Mouse (Mus musculus): ENCODE data around the gene Rftn1. TPM values are rescaled to one million over a fixed set of nuclear protein-coding genes. Genes with fewer than 3 reads are reported as not detected.

Gene Rftn1
- polyA plus RNA-seq, 1 experiment, result 18.6 TPM

DNA sequence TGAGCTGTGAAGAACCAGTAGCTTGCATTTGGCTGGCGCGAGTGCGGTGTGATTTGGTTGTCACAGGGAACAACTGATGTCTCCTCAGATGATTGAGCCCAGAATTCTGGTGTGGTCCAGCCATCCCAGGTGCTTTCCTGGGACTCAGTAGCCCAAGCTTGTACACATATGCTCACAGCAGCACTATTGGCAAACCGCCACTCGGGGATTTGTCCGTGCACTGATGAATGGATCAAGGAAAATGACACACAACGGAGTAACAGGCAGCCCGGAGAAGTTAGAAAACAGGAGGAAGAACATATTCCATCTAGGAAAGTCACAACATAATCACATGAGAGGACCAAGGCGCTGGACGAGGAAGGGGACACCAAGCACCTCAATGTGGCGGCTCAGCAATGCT is 42.3 kb upstream of the Rftn1 start:
- DNase-seq, result no peak
- H3K27ac ChIP-seq (ENCODE audit: insufficient read depth, low read depth, low read length), result no peak overlapping the region
- H3K36me3 ChIP-seq (ENCODE audit: control insufficient read depth, insufficient read depth, low read length), result no peaks in the 10 kb centered on the region
- no peak overlapping the region for H3K4me3 ChIP-seq (ENCODE audit: insufficient read depth, low read depth, low read length)
- WGBS, result 94% methylated on average over 11 of the region's 11 CpGs
- H3K4me1 ChIP-seq (ENCODE audit: control insufficient read depth, insufficient read depth, low read length), result no peaks in the 10 kb centered on the region
- TF ChIP-seq POLR2A (IDR thresholded peaks at IDR 0.05; ENCODE audit: low read depth, low read length) (no peak), CTCF (conservative IDR thresholded peaks at IDR 0.05; ENCODE audit: insufficient read depth, insufficient read length, low read depth, low read length) (no peak)
- no peaks in the 10 kb centered on the region for H3K27me3 ChIP-seq (replicated peaks; ENCODE audit: control insufficient read depth, insufficient read depth, low read length)

DNA sequence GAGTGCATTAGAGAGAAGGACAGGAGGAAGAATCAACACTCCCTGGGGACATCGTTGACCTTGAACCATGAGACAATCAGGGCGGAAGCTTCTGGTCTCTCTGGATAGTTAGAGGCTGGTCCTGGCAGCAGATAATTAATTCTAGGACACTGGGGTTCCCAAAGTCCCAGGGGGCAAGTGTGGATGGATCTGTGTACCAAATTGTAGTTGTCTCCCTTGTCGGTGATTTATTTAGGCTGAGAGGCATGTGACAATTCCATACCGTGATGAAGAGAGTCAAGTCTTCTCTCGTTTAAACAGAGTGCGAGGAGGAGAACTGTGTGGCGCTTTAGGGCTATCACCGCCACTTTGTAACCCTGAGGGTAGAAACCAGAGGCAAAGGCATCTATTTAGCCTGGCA is 40.7 kb upstream of the Rftn1 start:
- Histone ChIP-seq H3K27ac (ENCODE audit: insufficient read depth, low read depth, low read length) (no peak overlapping the region), H3K4me1 (ENCODE audit: control insufficient read depth, insufficient read depth, low read length) (no peaks in the 10 kb centered on the region), H3K27me3 (replicated peaks; ENCODE audit: control insufficient read depth, insufficient read depth, low read length) (no peaks in the 10 kb centered on the region), H3K36me3 (ENCODE audit: control insufficient read depth, insufficient read depth, low read length) (no peaks in the 10 kb centered on the region), H3K4me3 (ENCODE audit: insufficient read depth, low read depth, low read length) (no peak overlapping the region)
- no peak for DNase-seq
- 84% methylated on average over 8 of the region's 8 CpGs for WGBS
- TF ChIP-seq CTCF (conservative IDR thresholded peaks at IDR 0.05; ENCODE audit: insufficient read depth, insufficient read length, low read depth, low read length), result no peak
- no peak for TF ChIP-seq POLR2A (IDR thresholded peaks at IDR 0.05; ENCODE audit: low read depth, low read length)

DNA sequence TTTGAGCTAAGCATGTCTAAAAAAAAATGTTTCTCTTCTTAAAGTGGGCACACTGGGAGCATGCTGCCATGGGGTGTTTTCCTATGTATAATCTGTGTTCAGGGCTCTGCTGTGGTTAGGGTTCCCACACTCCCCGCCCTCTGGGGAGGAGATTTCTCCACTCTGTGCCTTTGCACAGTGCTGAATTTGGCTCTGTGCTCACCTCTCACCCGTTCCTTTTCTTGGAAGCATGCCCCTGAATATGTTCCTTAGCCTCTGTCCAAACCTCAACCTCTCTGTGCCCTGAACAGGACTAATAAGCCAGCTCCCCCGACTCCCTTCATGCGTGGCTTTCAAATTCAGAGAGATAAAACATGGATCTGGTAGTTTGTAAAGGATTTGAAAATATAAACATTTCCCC is 39.1 kb upstream of the Rftn1 start:
- Histone ChIP-seq H3K4me3 (ENCODE audit: insufficient read depth, low read depth, low read length) (no peak overlapping the region), H3K36me3 (ENCODE audit: control insufficient read depth, insufficient read depth, low read length) (no peaks in the 10 kb centered on the region), H3K27me3 (replicated peaks; ENCODE audit: control insufficient read depth, insufficient read depth, low read length) (no peaks in the 10 kb centered on the region), H3K4me1 (ENCODE audit: control insufficient read depth, insufficient read depth, low read length) (no peaks in the 10 kb centered on the region), H3K27ac (ENCODE audit: insufficient read depth, low read depth, low read length) (no peak overlapping the region)
- no peak for DNase-seq
- TF ChIP-seq CTCF (conservative IDR thresholded peaks at IDR 0.05; ENCODE audit: insufficient read depth, insufficient read length, low read depth, low read length), result no peak
- no peak for TF ChIP-seq POLR2A (IDR thresholded peaks at IDR 0.05; ENCODE audit: low read depth, low read length)
- WGBS, result 74% methylated on average over 4 of the region's 4 CpGs

DNA sequence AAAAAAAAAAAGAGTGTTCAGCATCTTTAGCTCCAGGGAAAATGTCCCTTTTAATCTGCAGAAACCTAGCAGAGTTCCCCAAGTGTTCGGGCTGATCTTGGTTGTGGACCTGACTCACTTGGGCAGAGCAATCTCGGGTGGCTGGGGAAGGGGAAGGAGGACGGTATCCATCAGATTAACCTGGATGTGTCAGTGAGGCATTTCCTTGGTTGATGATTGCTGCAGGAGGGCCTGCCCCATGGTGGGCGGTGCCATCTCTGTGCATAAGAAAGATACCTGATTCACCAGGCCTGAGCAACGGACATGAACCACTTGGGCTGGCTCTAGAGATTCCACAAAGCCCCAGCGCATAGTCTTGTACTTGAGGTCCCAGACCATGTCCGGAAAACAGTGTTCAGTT is 36.9 kb upstream of the Rftn1 start:
- Histone ChIP-seq H3K4me3 (ENCODE audit: insufficient read depth, low read depth, low read length) (no peak overlapping the region), H3K27ac (ENCODE audit: insufficient read depth, low read depth, low read length) (no peak overlapping the region), H3K36me3 (ENCODE audit: control insufficient read depth, insufficient read depth, low read length) (no peaks in the 10 kb centered on the region), H3K4me1 (ENCODE audit: control insufficient read depth, insufficient read depth, low read length) (no peaks in the 10 kb centered on the region), H3K27me3 (replicated peaks; ENCODE audit: control insufficient read depth, insufficient read depth, low read length) (no peaks in the 10 kb centered on the region)
- TF ChIP-seq CTCF (conservative IDR thresholded peaks at IDR 0.05; ENCODE audit: insufficient read depth, insufficient read length, low read depth, low read length), result no peak
- TF ChIP-seq POLR2A (IDR thresholded peaks at IDR 0.05; ENCODE audit: low read depth, low read length), result no peak
- 57% methylated on average over 7 of the region's 7 CpGs for WGBS
- DNase-seq, result peak; percentile 5

DNA sequence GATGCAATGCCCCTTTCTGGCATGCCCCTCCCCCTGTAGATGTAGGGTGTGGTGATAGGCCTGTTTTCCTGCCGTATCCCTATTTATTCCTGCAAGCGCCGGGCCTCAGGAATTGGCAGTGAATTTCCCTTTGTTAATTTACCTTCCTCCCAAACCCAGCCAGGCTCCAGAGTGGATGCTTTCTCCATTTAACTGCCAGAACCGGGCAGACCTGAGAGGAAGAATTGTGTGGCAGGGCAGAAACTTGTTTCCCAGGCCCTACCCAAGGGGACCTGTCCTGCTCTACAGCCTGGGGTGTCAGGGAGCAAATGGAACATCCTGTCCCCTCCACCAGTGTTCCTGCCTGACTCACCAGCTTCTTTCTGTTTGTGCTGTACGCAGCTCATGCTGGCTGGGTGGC is 34.2 kb upstream of the Rftn1 start:
- no peak overlapping the region for H3K4me3 ChIP-seq (ENCODE audit: insufficient read depth, low read depth, low read length)
- 72% methylated on average over 5 of the region's 5 CpGs for WGBS
- no peaks in the 10 kb centered on the region for H3K27me3 ChIP-seq (replicated peaks; ENCODE audit: control insufficient read depth, insufficient read depth, low read length)
- H3K36me3 ChIP-seq (ENCODE audit: control insufficient read depth, insufficient read depth, low read length), result no peaks in the 10 kb centered on the region
- TF ChIP-seq CTCF (conservative IDR thresholded peaks at IDR 0.05; ENCODE audit: insufficient read depth, insufficient read length, low read depth, low read length) (no peak), POLR2A (IDR thresholded peaks at IDR 0.05; ENCODE audit: low read depth, low read length) (no peak)
- H3K27ac ChIP-seq (ENCODE audit: insufficient read depth, low read depth, low read length), result peak overlapping the region; percentile 62; the same call in 1 of the 2 replicates
- no peaks in the 10 kb centered on the region for H3K4me1 ChIP-seq (ENCODE audit: control insufficient read depth, insufficient read depth, low read length)
- peak; percentile 56 for DNase-seq

DNA sequence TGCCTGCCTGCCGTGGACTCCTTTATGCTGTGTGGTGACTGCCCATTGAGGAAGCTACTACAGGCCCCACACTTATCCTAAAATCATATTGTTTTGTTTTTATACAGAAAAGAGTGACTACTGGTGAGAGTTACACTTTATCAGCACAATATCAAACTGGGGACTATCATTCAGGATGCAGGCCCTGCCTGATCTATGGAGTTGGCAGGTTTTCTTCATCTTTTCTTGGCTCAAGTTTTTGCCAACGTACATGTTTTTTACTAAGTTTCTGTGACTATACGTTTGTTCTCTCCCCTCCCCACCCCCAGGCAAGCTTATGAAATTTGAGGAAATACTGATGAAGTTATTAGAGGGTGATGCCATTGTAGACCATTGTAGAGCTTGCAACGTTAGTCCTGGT is 27.5 kb upstream of the Rftn1 start:
- 78% methylated on average over 4 of the region's 4 CpGs for WGBS
- Histone ChIP-seq H3K4me1 (ENCODE audit: control insufficient read depth, insufficient read depth, low read length) (no peaks in the 10 kb centered on the region), H3K36me3 (ENCODE audit: control insufficient read depth, insufficient read depth, low read length) (no peaks in the 10 kb centered on the region), H3K4me3 (ENCODE audit: insufficient read depth, low read depth, low read length) (no peak overlapping the region), H3K27me3 (replicated peaks; ENCODE audit: control insufficient read depth, insufficient read depth, low read length) (no peaks in the 10 kb centered on the region), H3K27ac (ENCODE audit: insufficient read depth, low read depth, low read length) (no peak overlapping the region)
- TF ChIP-seq CTCF (conservative IDR thresholded peaks at IDR 0.05; ENCODE audit: insufficient read depth, insufficient read length, low read depth, low read length) (no peak), POLR2A (IDR thresholded peaks at IDR 0.05; ENCODE audit: low read depth, low read length) (no peak)
- no peak for DNase-seq

DNA sequence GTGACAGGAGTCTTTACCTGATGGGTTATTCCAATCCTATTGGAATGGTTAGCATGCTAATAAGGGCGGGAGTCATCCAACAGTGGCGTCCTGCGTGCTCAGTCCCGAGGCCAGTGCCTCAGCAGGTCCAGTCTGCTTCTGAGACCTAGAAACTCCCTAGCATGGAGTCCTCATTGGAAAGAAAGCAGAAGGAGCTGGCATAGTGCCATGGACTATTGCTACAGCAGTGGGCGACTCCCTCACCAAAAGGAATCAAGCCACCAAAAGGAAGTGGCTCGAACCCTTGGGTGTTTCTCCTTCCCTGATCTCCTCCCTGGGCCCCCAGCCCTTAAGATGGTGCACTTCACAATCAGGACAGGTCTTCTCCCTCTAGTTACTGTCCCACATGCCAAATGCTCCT is 24.6 kb upstream of the Rftn1 start:
- H3K27ac ChIP-seq (ENCODE audit: insufficient read depth, low read depth, low read length), result no peak overlapping the region

DNA sequence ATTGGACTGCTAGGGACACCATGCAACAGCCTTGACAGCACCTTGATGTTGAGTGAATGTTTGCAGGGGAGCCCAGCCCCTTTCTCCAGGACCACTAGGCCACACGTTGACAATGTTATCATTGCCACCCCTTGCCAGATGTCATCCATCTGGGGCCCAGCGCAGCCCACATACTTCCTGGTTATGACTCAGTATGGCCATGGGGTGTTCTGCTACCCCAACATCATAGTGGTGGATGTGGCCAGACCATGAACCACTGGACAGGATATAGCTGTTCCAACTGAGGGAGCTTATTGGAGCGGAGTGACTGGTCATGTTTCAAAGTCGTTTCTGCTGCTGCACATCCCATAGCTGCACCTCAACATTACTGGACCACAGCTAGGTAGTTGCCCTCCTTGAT is 22.6 kb upstream of the Rftn1 start:
- no peak for DNase-seq
- H3K36me3 ChIP-seq (ENCODE audit: control insufficient read depth, insufficient read depth, low read length), result no peaks in the 10 kb centered on the region
- no peak overlapping the region for H3K27ac ChIP-seq (ENCODE audit: insufficient read depth, low read depth, low read length)
- TF ChIP-seq POLR2A (IDR thresholded peaks at IDR 0.05; ENCODE audit: low read depth, low read length), result no peak
- TF ChIP-seq CTCF (conservative IDR thresholded peaks at IDR 0.05; ENCODE audit: insufficient read depth, insufficient read length, low read depth, low read length), result no peak
- 78% methylated on average over 4 of the region's 4 CpGs for WGBS
- no peaks in the 10 kb centered on the region for H3K4me1 ChIP-seq (ENCODE audit: control insufficient read depth, insufficient read depth, low read length)
- H3K27me3 ChIP-seq (replicated peaks; ENCODE audit: control insufficient read depth, insufficient read depth, low read length), result no peaks in the 10 kb centered on the region
- H3K4me3 ChIP-seq (ENCODE audit: insufficient read depth, low read depth, low read length), result no peak overlapping the region

More for the DNA sequence above, 24.6 kb upstream of the Rftn1 start:
- Histone ChIP-seq H3K36me3 (ENCODE audit: control insufficient read depth, insufficient read depth, low read length) (no peaks in the 10 kb centered on the region), H3K4me3 (ENCODE audit: insufficient read depth, low read depth, low read length) (no peak overlapping the region), H3K27me3 (replicated peaks; ENCODE audit: control insufficient read depth, insufficient read depth, low read length) (no peaks in the 10 kb centered on the region), H3K4me1 (ENCODE audit: control insufficient read depth, insufficient read depth, low read length) (no peaks in the 10 kb centered on the region)
- TF ChIP-seq CTCF (conservative IDR thresholded peaks at IDR 0.05; ENCODE audit: insufficient read depth, insufficient read length, low read depth, low read length), result no peak
- no peak for TF ChIP-seq POLR2A (IDR thresholded peaks at IDR 0.05; ENCODE audit: low read depth, low read length)
- 85% methylated on average over 6 of the region's 6 CpGs for WGBS
- DNase-seq, result no peak
